Mouse (Mus musculus) forelimb bud, embryonic 11.5 days (tissue): Measurements from ENCODE around the gene Chid1.

Experiments used
- DNase-seq: peaks from one replicate; pipeline ENCODE4 v3.0.0-alpha.2; 2012; ENCODE audit warnings: low read depth, low spot score

The Chid1 gene

DNA sequence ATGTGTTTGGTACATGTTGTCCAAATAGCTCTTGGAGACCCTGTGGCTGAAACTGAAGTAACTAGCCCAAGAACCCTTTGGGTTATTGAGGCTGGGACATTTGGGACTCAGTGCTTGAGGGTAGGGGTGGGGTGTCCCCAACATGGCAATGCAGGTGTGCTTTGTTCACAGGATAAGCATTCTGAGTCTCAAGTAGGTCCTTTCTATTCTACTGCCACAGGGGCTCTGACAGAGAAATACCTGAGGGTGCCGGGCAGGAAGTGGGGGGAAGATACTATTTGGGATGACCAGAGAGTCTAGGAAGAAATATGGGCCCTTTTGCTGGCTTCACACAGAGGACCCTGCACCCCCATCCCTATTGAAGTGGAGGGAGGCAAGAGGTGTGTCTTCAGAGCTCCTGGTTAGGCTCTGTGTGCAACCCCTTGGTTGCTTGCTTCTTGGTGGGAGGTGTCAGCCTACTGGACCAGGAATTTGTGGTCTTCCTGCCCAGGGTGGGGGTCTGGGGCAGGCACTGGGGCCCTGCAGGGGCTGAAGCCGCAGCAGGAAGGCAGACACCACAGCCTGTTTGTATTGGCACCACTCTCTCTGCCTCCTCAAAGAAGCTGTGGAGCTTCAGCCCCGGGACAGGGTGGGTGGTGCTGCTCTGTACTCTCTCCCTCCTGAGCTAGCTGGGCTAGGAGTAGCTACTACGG, 61.9 kb downstream of the Chid1 start:
- DNase-seq: no peak

DNA sequence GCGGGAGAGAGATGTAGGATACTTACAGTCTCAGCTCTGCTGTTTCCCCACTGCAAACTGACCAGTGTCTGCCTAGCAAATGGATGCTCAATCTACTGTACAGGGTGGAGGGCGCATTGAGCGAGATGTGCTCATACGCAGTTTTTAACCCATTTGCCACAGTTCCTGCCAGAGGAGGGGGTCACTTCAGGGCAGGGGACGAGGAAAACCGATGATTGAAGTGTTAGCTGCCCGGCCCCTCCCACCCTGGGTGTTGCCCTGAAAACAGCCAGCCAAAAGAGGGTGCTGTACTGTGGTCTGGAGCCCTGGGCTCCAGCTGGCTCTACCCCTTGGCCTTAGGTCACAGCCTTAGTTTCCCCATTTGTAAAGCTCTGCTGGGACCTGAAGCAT, 62.7 kb downstream of the Chid1 start:
- DNase-seq: no peak

DNA sequence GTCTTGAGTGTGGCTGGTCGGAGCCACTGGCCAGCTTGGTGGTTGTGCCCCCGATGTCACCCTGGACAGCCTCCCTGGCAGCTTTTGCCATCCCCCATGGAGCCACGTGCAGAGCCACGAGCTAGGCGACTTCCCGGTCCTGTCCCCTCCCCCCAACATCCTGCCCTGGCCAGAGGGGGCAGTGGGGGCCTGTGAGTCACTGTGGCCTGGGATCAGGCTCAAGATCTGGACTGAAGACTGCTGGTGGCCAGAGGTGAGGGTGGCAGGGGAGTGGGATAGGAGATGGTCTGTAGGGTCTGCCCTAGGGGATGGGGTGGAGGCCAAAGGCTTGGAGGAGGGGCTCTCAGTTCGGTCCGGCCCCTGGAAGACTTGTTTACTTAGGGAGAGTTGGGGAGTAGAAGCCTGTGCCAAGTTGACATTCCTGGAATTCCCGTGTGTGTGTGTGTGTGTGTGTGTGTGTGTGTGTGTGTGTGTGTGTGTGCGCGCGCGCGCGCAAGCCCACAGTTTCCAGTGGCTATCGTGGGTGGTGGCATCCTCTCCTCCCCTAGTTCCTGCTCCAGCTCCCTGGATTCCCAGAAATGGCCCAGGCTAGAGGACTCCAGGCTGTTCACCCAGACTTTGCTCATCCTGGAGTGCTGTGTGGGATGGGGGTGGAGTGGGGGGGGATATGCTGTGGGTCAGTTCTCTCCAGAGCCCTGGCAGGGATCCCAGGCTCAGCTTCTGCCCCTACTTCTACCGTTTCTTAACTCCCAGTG, 63.3 kb downstream of the Chid1 start:
- DNase-seq: no peak

DNA sequence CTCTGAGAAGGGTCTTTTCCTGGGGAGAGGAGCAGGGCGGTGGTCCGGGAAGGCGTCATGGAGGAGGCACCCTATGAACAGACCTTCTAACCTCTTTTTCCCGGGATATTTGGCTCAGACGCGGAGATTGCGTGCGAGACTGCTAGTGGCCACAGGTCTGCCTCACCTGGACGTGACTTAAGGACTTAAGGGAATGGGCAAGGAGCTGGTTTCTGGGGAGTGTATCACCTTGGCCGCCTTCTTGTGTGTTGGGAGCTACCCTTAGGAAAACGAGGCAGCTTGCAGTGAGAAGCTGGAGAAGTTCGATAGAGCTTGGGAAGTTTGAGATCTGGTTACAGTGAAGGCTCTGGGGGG, 63.9 kb downstream of the Chid1 start:
- DNase-seq: no peak

DNA sequence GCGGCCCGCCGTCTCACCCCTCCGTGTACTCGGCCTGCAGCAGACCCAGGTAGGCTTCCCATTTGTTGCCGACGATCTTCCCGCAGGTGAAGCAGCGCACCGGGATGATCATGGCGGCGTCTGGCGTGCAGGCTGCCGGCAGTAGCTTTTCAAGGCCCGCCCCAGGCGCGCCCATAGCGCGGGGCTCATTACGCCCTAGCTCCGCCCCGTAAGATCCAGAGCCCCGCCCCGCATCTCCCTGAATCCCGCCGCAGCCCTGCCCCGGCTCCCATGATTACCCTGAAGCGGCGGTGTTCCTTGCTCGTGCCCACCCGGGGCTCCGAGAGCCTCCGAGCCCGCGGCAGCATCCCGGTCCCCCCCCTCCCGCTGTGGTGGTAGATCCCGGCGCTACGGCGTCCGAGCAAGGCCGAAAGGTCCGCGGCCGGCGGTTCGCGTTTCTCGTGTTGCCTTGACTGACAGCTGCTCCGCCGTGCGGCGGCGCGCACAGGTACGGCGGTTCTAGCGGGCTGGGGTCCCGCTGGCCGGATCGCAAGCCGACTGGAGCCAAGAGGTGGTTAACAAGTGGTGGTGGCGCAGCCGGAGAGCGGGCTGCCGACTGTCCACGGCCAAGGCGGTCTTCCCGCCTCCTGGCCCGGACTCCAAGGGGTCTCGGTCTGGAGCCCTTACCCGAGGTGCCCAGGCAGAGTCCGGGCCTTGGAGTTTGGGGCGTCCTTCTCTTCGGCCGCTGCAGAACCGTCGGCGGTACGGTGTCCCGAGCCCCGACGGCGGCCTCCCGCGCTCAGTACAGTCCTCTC, 64.4 kb downstream of the Chid1 start, which contains the start of the genes Polr2l and Tspan4:
Gene Polr2l, minus strand, starts transcription at position 122 of the 794 bp plus-strand sequence.
Gene Tspan4, plus strand, starts transcription at position 230 of the 794 bp plus-strand sequence.
- DNase-seq: peak; percentile 81

DNA sequence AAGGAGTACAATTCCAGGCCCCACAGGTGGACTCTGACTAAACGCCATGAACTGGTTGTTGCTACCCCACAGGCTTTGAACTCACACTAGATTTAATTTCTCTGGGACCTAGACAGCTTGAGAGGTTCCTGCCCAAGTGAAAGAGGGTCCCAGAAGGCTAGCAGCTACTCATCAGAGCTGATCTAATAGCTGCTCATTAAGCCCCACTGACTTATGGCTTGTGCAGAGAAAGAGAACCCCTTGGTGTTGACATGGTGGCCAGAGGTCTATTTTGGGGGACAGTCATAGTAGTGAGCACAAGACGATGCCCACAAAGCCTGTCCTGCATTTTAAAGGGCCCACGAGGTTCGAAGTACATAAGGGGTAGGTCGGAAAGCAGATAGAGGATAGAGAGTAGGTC, 65.5 kb downstream of the Chid1 start:
- no peak for DNase-seq

DNA sequence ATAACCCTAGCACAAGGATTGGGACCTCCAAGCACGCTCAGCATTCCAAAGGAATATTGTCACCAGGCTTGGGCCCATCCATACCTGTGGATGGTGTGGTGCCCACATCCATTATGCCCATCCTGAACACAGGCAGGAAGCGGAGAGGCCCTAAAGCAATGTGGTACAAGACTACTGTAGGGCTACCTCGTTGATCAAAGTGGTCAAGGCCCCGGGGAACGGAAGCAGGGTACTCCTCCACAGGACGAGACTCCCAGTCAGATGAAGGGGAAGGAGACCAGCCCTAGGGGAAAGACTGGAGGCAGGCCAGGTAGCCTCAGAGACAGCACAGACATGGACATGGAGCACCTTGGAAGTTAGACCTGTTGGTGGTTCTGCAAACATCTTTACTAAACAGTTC, 66.9 kb downstream of the Chid1 start:
- no peak for DNase-seq

DNA sequence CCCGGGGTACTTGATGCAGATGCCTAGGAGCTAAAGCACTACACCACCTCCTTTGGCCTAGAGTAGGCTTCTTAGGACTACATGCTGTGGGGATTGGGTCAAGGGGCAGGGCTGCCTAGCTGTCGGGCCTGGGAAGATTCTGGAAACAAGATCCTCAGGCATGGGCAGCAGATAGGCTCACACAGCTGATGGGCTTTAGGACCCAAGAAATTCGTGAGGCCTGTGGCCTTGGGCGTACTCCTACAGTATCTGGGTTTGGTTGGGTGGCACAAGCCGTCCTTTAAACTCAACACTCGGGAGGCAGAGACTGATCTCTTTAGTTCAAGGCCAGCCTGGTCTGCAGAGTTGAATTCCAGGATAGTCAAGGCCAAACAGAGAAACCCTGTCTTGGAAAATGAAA, 67.4 kb downstream of the Chid1 start:
- no peak for DNase-seq

DNA sequence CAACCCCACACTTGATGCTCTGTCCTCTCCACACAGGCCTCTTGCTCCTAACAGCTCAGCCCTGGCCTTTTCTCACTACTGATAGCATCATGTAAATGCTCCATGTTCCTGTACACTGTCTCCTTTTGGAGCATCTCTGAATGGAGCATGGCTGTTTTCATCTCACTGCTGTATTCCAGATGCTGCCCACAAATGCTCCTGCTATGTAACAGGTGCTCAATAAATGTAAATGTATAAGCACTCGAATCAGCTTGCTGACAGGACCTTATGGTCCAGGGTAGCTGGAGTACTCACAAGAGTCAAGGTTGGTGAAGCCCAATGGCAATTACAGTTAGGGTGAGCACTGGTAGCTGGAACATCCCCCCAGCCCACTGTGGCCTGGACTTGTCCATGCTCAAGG, 68.4 kb downstream of the Chid1 start:
- DNase-seq: no peak

DNA sequence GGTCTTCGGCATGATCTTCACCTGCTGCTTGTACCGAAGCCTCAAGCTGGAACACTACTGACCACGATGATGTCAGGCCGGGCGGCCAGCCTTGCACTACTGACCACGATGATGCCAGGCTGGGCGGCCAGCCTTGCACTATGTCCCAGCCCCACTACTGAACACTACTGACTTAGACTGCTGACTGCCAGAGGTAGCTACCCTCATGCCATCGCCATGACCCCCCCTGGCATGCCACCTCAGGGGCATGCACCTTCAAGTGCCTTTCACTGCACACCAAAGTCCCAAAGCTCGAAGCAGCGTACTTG, 69.1 kb downstream of the Chid1 start:
- DNase-seq: no peak

DNA sequence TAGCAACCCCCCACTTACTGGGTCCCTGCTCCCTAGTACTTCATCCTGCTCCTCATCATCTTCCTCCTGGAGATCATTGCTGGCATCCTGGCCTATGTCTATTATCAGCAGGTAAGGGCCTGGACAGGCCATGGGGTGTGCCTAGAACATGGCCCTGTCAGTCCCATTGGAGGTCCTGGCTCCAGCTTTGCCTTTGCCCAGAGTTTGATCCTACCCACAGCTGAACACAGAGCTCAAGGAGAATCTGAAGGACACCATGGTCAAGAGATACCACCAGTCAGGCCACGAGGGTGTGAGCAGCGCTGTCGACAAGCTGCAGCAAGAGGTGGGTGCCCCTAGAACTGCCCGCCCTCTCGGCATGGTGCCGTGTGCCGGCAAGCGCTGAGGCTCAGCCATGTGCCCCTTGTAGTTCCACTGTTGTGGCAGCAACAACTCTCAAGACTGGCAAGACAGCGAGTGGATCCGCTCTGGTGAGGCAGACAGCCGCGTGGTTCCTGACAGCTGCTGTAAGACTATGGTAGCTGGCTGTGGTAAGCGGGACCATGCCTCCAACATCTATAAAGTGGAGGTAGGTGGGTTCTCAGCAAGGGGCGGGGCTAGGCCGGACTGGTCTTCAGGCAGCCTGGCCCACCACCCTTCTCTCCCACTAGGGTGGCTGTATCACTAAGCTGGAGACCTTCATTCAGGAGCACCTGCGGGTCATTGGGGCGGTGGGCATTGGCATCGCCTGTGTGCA, 69.6 kb downstream of the Chid1 start:
- DNase-seq: no peak

DNA sequence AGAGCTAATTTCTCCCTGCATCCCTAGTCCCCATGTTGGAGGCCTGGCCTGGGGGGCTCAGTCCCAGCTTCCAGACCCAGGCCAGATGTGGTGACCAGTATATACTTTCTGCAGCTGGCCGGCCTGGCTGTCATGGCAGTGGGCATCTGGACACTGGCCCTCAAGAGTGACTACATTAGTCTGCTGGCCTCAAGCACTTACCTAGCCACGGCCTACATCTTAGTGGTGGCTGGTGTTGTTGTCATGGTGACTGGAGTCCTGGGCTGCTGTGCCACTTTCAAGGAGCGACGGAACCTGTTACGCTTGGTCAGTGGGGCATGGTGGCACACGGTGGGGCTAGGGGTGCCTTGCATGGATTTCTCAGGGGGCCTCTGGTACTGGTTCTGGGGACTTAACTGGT, 70.3 kb downstream of the Chid1 start:
- no peak for DNase-seq

DNA sequence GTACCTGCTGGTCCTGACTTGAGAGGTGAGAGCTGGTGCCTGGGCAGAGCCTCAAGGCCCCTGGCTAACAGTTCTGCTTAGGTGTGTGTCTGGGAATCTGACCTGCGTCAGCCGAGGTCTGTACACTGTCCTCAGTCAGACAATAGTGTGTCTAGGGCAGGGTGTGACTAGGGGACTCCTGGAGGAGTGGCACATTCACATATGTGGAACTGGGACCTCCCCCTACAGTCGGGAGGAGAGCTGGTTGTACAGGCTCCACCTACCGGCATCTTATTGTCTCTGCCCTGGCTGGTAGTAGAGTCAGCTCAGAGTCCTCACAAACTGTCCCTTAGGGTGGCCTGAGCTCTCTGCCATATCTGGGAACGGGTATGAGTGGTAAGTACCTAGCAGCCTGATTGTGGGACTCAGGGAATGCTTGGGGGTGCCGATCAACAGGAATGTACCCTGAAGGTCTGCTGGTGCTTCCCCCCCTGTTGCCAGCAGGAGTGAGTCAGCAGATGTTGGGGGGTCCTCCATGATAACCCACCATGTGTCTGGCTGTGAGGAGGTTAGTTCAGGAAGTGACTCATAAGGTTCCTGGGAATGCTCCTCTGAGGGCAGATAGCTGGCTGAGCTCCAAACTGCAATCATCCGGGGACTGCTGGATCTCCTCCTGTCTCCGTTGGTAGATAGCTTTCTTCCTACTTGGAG, 71.0 kb downstream of the Chid1 start:
- DNase-seq: peak; percentile 65

DNA sequence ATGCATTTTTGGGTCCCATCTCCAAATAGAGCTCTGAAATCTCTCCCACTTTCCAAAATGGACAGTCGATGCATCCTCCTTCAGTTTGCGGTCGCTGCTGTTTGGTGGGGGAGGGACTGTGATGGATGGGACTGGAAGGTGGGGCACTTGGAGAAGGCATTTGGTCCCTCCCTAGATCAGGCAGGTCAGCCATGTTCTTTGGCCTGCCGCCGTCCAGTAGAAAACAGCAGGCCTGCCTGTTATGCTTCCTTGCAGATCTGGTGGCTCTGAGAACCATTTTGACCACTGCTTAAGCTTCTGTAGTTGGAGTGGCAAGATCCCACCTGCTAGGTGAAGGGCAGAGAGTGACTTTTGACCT, 71.5 kb downstream of the Chid1 start:
- no peak for DNase-seq

DNA sequence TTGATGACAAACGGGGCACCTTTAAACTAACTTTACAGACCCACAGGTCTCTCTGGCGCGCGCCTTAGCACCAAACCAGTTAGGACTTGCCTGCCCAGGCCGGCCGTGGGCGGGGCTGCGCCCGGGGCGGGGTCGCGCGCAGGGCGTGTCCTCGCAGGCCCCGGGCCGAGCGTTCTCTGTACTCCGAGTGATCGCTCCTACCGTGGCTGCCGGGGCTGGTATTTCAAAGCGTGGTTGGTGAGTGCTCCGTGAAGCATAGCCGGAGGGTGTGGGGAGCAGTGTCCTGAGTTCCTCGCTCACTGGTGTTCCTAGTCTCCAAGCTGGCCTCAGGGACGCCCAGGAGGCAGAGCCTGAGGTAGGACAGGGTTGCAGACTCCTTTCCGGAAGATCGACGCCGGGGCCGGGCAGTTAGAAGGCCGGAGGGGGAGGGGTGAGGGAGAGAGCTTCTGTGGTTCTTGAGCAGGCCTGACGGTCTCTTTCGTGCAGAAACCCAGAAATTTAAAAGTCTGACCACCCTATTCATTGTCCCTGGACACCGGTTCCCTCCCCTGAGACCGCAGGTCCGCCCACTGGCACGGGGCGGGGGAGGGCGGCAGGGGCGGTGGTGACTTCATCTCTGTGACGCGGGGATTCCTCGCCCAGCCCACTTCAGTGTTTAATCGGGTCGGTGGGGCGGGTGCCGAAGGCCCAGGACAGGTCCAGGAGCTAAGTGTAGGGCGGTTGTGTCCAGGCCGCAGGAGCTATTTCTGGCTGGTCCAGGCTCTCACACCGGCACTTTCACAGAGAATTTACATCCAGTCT, 72.2 kb downstream of the Chid1 start, which contains the start of gene Cd151:
Gene Cd151, plus strand, starts transcription at position 163 of the 801 bp plus-strand sequence.
- DNase-seq: peak; percentile 72

DNA sequence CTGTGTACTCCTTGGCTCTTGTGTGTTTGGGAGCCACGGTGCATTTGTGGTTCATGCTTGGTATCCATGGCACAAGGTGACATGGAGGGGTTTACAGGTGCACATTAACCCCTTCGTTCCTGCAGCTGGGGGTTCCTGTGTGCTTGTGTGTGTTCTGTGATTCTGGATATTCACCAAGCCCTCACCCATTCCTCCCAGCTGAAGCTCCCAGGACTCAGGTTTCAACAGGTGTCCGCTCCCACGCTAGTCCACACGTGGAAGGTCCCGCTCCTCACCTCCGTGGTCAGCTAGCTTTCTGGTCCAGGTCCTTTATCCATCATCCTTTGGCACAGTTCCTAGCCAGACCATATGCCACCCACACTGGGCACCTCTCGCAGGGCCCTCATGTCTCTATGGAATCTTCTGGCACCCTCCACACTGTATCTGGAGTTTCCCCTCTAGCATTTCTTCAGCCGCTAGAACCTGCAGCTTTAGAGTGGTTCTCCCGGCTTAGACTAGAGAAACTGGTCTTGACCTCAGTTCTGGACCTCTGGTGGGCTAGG, 73.0 kb downstream of the Chid1 start:
- DNase-seq: no peak

DNA sequence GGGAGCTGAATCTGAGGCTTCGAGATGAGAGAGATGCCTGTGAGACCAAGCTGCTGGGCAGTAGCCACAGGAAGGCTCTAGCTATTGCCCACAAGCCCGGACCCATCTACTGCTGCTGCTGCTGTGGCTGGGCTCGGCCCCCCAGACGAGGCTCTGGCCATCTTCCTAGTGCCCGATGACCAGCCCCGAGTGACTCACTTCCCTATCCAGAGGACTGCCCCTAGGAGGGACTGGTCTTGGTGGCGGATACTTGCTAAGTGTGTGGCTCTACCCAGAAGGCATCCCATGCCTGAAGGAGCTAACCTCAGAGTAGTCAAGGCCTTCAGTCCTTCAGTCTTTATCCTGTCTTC, 73.6 kb downstream of the Chid1 start:
- no peak for DNase-seq

DNA sequence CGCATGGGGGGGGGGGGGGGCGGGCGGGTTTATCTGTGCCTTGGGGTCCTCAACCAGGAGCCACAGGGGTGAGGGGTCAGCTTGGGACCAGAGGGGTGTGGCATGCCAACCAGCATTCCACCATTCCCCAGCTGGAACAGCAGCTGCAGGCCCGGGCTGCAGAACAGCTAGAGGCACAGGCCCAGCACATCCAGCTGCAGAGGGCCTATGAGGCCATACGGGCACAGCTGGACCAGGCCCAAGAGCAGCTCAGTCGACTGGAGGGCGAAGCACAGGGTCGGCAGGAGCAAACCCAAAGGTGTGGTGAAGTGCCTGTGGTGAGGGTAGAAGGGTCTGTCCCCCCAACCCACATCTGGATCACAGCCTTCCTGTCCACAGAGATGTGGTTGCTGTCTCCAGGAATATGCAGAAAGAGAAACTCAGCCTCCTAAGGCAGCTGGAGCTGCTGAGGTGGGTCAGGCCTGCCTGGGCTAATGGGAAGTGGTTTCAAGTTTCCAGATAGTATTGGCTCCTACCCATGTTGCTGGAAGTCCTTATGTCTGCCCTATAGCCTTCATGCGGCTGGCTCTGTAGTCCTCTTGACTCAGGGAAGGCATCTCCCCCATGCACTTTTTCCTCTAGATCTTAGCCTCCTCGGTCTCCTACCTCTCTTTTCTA, 74.1 kb downstream of the Chid1 start:
- DNase-seq: no peak

DNA sequence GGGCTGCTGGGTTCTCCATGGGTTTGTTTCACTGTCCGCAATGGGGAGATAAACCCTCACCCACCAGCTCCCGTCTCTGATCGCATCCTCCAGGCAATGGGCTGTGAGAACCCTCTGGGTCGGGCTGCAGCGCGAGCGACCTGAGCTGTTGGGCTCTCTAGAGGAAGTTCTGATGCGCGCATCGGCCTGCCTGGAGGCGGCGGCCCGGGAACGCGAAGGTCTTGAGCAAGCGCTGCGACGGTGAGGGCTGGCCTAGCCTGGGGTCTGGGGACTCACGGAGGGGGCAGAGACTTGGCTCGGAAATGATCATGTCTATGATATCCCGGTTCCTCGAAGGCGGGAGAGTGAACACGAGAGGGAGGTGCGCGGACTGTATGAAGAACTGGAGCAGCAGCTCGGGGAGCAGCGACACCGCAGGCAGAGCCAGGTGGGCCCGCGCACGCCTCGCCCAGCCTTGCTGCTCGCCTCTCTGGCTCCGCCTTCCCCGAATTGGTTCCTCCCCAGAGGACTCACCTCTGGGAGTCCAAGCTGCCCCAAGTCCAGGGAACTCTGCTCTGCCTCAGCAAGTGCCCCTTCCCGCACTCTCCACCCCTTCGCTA, 75.0 kb downstream of the Chid1 start:
- DNase-seq: no peak
